Mouse (Mus musculus) ovary, postnatal 10 days (tissue): ENCODE results near the gene Pcsk5.
"Not testable (repeated sequence)": the region's sequence is repeated elsewhere in the genome, so short reads cannot be mapped to it uniquely, and the experiment has no call there.

ENCODE experiments used
- DNase-seq: peaks from one replicate; pipeline ENCODE4 v3.0.0; 2022; ENCODE audit warnings: low spot score

Pcsk5 gene

DNA sequence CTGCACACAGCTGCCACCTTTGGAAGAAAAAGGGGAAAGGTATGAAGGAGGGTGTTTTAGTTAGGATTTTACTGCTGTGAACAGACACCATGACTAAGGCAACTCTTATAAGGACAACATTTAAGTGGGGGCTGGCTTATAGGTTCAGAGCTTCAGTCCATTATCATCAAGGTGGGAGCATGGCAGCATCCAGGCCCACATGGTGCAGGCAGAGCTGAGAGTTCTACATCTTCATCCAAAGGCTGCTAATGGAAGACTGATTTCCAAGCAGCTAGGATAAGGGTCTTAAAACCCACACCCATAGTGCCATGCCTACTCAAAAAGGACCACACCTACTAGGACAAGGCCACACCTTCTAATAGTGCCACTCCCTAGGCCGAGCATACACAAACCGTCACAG is 364.3 kb downstream of the Pcsk5 start:
- not testable (repeated sequence) for DNase-seq

DNA sequence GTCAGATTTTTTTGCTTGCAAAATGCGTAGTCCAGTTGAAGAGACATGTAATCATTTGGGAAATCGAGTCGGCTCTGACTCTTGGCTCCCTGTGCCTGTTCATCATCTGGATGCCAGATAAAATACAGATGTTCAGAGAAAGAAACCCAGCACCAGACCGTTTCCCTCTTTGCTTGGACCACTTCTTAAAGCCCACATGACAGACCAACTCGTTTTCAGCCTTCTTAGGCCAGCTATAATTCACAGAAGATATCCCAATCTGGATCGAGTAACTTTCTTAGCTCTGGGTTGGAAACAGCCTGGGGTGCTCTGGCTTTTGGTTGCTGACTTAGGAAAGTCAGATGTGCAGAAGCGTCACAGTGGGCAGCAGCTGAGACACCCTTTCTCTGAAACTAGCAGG is 365.6 kb downstream of the Pcsk5 start:
- DNase-seq: no peak

DNA sequence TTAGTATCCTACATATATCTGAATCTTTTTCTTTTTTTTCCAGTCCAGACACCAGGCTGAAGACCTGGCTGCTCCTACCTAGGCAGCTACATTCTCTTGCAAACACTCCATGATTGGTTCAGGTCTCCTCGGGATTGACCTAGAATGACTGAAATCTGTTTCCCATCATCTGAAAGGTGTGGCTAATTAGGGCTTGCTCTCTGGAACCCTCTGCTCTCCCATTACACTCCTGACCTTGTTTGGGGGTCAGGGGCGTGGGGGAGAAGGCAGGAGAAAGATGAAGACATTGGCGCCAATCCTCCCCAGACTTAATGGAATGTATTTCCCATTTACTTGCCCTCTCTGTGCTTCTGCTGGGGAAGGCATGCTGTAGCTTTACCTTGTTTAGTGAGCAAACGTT is 366.2 kb downstream of the Pcsk5 start:
- DNase-seq: no peak

DNA sequence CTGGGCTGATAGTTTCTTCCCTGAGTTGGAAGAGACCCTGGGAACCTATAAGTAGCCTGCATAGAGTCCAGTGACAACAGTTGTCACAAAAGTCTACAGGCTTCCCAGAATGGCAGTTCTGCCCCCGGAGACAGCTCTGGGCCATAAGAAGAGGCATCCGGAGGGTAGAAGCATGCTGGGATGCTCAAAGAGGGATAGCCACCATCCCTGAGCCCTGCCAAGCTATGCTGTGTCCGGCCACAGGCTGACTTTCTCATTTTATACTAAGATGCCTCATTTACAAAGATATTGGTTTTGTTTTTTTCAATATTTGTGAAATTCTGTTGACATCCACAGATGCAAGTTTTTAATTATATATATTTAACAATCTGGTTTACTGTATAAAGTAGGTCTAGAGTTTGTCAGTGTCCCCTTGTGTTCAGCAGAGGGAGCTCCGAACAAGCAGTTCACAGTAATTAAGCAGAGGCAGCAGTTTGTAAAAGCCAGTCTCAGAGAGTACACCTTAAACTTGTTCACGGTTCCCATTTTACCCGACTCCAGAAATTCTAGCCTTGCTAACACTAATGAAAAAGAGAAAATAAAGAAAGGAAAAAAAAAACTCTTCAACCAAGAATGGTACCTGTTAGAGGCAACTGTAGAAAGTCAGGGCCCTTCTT is 369.7 kb downstream of the Pcsk5 start:
- DNase-seq: no peak

DNA sequence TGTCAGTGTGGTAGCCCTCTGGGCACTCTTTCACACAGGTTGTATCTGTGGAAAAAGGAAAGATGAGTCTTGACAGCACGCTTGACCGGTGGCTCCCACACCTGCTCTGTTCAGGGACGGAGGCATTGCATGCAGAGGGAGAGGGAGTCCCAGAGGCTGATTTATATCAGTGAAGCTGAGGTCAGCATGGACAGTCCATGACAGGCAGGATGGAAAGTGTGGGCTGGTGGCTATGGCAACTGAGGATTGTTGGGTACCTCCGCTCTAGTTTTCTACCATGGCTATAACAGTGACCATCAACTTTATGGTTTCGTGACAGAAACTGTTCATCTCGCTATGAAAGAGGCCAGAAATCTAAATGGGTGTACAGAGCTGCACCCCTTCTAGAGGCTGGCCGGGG is 385.4 kb downstream of the Pcsk5 start:
- no peak for DNase-seq

DNA sequence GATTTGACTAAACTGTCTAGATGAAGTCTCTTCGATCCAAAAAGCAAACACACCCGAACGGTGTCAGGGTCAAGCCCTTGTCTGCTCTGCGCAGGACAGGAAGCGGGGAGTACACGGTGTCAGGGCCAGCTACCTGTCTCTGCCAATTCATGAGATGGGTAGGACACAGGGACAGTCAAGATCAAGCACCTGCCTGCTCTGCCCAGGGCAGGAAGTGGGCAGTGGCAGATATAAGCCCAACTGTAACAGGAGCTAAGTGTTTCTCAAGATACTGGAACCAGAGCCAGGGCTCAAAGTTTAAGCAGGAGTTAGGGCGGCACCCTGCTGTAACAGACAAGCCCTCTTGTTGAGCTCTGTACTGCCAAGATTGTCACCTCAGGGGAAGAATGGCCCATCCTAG is 393.9 kb downstream of the Pcsk5 start:
- DNase-seq: no peak

DNA sequence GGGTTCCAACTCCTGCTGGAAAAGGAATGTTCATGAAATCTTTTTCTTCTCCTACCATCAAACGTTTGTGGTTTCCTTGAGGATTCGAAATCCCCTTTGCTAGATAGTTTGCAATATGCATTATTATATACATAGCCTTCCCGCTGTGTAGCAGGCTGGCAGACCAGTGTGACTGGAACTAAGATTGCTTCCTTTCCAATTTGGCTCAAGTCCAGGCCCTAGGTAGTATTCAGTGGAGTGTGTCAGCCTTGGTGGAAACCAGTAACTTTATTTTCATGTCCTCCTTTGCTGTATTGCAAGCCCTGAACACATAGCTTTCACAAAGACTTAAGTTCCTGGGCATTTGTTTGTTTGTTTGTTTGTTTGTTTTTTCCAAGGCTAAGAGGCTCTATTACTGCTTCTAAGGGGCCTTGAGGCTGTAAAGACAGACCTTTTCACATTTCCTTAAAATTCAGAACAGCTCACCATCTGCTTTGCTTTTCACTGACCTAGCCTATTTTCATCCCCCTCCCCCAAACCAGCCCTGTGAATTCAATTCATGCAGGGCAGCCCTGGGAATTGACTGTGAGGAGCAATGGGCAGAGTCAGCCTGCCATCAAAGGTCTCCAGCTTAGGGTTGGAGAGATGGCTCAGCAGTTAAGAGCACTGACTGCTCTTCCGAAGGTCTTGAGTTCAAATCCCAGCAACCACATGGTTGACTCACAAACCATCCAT is 397.8 kb downstream of the Pcsk5 start:
- no peak for DNase-seq

DNA sequence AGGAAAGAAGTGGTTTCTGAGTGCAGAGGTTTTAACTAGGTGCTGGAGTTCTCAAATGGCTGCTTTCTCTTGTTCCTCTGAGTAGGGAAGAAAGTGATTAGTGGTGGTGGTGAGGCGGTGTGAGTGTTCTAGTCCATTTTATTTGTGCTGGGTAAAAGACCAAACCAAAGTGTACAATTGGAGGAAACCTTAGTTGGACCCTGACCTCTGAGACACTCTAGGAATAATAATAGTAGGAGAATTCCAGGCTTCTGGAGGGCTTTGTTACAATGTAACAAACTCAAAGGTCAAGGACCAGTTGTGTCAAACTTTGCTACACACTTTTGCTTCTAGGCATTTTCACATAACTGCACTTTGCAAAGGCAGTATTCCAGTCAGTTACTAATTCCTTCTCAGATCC is 400.8 kb downstream of the Pcsk5 start:
- DNase-seq: no peak

DNA sequence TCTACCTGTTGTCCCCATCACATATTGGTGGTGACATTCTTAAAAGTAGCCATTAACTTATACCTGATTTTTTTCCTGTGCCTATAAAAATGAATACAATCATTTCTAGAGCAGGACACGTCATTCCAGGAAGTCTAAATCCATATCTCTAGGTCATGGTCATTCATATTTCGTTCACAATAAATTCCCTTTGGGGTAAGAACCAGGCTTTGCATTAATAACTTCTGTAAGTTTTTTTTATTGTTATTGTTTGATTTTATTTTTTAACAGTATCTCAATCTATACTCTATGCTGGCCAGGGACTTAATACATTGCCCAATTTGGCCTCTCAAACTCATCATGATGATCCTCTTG is 408.9 kb downstream of the Pcsk5 start:
- no peak for DNase-seq

DNA sequence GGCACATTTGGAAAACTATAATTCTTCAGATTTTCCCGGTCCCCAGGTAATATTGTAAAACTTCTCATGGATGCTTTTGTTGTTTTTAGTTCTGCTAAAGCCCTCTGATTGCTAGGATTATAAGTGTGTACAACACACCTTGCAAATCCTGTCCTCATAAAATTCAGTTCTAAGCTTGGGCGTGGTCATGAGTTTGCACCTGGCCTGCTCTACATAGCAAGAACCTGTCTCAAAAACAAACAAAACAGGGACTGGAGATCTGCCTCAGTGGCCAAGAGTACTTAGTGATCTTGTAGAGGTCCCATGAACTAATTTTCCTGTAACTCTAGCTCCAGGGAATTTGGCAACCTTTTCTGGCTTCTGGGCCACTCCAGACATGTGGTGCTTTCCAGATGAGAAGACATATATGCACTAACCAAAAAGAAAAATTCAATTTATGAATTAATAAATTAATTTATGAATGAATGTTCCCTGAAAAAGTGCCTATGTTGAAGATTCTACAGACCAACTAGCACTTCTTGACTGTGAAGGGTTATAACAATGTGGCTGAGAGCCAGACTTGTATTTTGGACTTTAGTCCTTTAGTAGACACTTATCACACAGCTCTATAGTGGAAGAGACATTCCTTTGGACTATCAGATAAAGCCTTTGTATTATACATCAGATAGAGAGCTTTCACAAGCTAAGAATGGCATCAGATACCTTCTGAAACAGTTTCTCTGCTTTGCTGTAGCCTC is 409.4 kb downstream of the Pcsk5 start:
- DNase-seq: no peak

DNA sequence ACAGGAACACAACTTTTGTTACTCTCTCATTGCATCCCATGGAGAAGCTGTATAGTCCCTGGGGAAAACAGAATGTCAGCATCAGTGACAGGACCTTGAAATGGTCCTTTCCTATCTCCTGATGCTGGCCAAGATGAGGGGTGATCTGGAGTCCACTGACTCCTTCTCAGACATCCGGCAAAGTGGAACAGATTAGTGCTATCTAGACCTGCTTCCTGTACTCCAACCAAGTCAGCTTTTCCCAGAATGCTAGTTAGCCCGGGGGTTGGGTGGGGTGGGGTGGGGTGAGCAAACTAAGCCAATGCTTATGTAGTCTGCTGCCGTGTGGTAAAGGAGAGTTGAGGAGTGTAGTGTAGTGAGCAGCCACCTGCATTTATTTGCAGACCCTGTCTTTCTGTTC is 414.1 kb downstream of the Pcsk5 start:
- no peak for DNase-seq

DNA sequence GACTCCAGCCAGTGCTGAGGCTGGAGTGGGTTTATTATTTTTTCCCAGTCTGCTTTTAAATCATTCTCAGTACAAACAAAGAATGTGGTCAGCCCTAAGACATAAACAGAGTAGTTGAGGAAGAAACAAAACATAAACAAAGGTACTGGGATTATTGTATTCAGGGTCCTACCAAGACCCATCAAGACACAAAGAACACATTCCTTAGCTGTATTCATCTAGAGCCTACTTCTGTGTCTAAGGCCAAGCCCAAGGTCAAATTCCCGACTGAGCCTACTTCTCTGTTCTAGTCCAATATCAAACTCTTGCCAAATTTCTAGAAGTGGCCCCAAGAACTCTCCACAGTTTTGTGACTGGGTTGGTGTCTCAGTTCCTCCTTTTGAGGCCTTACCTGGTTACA is 419.6 kb downstream of the Pcsk5 start:
- no peak for DNase-seq

DNA sequence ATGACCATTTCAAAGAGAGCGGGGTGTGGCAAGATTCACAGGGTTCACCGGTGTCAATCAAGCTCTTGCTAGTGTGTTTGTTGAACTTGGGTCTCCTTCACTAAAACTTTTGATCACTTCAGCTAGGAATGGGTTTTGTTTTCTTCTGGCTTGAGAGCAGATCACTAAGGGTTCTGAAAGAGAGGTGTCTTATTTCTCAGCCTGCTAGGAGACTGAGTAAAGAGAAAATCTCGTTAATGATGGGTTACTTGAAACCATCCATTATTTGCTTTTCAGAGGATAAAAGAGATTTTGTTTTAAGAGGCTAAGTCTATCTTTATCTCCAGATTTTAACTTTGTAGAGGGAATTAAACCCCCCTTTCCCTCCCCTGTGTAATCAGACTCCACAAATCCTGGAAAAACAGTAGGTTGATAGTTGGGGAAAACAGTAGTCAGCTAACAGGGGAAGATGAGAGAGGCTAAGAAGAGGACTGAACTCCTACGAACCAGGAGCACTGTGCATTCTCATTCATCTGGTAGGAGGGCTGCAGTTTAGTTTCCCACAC is 424.4 kb downstream of the Pcsk5 start:
- no peak for DNase-seq

DNA sequence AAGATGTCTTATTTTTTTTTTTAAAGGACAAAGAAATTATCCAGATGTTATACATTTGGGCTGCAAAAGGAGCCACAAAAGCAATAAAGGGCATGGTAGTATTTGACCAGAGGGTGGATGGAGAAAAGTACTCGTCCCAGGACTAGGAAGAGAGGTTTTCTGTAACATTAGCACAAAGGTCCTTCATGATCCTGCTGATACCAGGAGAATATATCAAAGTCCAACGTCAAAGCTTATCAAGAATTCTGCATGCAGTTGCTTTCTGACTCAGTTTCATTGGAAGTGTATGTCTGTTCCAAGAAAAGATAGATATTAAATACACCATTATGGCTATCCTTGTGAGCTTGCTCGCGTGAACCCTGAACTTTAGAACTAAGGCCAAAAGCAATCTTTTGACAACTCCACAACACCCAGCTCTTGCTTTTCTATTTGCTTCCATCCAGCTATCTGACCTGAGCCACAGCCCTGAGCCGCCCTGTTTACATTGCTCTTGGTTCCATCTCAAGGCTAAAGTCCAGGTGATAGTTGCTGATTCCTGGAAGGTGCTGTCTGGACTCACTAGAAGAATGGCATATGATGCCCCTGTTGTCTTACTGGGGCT is 426.9 kb downstream of the Pcsk5 start:
- DNase-seq: no peak

DNA sequence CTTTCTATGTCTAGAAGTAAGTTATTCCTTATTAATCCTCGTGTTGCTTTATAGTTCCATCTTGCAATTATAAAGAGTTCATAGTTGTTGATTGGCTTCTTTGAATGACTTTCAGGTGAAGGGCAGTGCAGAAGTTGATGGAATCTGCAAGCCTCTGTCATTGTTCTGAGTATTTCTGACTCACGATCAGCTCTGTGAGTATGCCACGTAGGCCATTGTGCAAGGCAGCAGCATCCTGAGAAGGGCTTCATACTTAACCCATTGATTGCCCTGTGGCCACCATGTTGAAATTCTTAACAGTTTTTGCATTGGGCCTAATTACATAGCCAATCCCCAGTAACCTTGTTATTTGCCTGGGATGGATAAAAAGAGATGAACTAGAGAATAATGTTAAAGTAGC is 428.1 kb downstream of the Pcsk5 start:
- no peak for DNase-seq

DNA sequence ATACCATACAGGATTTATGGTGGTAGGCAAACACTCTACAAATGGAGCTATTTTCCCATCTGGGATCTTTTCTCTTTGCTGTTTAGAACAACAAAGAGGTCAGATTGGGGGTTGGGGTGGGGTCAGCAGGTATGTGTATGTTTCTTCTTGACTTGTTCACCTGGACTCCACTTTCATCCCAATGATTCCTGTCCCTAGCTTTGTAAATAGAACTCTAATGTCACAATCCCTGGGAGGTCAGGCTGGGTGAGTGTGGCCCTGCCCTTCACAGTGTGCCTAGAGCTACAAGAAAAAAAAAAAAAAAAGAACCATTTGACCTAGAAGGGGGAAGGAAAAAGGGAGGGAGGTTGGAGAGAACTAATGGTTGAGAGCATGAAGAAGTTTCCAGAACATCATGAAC is 428.8 kb downstream of the Pcsk5 start:
- DNase-seq: no peak

DNA sequence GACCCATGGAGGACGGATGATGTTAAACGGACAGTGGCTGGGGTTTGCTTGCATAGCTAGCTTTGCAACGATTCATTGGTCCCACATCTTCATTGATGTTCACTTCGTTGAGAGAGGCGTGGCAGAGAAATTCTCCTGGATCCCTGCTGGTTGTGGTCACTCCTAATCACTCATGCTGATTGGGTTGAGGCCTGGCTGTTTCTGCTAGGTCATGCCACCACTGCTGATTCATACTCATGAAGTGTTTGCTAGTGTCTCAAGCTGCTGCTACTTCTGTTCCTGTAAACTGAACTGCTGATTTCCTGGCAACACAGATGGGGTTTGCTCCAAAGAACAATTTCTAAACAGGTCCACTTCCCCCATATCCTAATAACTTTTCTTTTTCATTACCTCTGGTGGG is 430.6 kb downstream of the Pcsk5 start:
- no peak for DNase-seq

DNA sequence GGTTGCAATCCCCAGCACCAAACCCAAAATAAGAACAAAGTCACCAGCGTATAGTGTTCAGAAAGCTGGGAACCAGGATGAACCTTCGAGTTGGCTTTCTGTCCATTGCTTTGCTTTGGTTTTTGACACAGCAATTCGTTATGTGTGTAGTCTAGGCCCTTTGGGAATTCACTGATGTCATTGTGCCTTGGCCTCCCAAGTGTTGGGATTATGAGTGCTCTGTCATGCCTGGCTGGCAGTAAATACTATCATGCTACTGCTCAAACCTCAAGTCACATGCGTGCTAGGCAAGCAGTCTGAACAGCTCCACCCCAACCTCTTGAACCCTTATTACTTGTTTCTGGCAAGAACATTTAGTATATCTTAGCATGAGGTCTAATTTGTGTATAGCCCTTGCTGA is 434.3 kb downstream of the Pcsk5 start:
- DNase-seq: no peak

DNA sequence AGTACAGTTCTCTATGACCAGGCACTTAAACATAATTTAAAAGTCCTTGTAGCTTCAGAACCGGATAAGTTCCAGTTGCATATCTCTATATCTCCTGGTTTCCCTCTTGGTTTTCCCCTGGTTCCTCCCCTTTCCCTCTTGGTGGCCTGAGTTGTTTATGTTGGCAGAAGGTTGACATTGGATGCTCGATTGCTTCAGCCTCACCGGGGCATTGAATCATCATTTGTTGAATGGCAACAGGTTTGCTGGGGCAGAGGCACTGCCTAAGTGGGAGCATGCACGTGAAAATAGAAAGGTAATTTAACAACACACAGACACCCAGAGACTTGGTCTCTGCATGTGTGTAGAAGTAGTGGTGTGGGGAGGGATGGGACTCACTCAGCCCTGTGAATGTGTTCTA is 436.9 kb downstream of the Pcsk5 start:
- no peak for DNase-seq

DNA sequence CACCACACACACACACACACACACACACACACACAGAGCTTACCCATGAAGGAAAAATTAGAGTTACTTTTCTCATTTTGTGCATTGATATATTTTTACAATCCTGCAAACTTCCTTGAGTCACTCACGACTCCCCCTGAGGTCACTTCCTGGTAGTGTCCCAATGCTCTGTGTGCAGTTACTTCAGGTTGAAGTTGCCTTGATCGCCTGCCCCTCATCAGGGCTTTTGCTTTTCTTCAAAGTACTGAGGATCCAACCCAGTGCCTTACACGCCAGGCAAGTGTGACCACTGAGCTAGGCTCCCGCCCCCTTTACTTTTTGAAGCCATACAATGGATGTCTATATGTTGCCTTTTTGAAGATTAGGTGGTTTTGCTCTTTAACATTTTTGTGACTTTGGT is 437.5 kb downstream of the Pcsk5 start:
- no peak for DNase-seq

DNA sequence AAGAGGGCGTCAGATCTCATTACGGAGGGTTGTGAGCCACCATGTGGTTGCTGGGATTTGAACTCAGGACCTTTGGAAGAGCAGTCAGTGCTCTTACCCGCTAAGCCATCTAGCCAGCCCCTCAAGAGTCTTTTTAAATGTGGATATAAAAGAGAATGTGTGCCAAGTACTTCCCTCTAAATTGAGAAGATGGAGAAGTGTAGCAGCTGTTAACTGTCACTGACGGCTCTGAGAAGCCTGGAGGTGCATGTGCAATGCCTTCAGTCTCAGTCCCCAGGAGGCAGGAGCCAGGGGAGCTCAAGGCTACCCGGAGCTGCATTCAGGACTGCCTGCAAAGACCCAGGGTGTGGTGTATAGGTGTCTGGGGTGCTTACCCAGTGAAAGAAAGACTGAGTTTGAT is 439.5 kb downstream of the Pcsk5 start:
- no peak for DNase-seq

DNA sequence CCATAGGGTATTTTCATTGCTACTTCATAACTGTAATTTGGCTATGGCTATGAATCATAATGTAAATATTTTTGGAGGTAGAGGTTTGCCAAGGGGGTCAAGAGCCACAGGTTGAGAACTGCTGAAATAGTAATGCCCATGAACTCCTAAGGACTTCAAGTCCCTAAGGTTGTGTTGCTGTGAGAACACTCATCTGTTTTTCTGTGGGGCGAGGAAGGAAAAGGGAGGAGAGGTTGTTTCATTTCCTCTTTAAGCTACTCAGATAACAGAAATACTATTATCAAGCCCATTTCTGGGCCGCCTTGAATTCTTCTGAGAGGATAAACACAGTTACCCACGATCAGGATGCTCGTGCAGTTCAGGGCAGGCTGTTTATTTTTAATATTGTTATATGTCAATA is 440.6 kb downstream of the Pcsk5 start:
- no peak for DNase-seq
